In genomic region chr2:93013415-93014092, GRCm38 (mm10) we compare ENCODE assay signal across 8 mouse cellular contexts. TPM values are rescaled to one million over a fixed set of nuclear protein-coding genes. Genes with fewer than 3 reads are reported as not detected.
A peak's percentile ranks its signal among the peaks of the same experiment; 100 is the strongest.
DNase-seq lines count a peak whose midpoint lies in the region; ATAC-seq lines count a peak whose summit lies in the region.

No protein-coding gene starts in this region.

- H3K9me3 ChIP-seq in lung, embryonic 15.5 days = no peaks in the 10 kb centered on the region
- no peaks in the 10 kb centered on the region for H3K9me3 ChIP-seq in forebrain, embryonic 16.5 days (ENCODE audit: control insufficient read depth, low read length)
- H3K9me3 ChIP-seq in limb, embryonic 13.5 days = no peaks in the 10 kb centered on the region
- no peaks in the 10 kb centered on the region for H3K9me3 ChIP-seq in neural tube, embryonic 15.5 days (replicated peaks)

- H3K27ac ChIP-seq in lung, embryonic 15.5 days = peak overlapping the region; percentile 93
- H3K27ac ChIP-seq in forebrain, embryonic 16.5 days (ENCODE audit: low read length) = peak overlapping the region; percentile 17; the same call in 1 of the 2 replicates
- H3K27ac ChIP-seq in limb, embryonic 13.5 days = peak overlapping the region; percentile 90
- H3K27ac ChIP-seq in neural tube, embryonic 15.5 days (replicated peaks) = peak overlapping the region; percentile 79

- peak overlapping the region; percentile 61 for H3K4me3 ChIP-seq in lung, embryonic 15.5 days
- no peak overlapping the region for H3K4me3 ChIP-seq in forebrain, embryonic 16.5 days (replicated peaks; ENCODE audit: low read length)
- H3K4me3 ChIP-seq in limb, embryonic 13.5 days = peak overlapping the region; percentile 64
- no peak overlapping the region for H3K4me3 ChIP-seq in neural tube, embryonic 15.5 days (replicated peaks)

- no peak for DNase-seq in lung, postnatal 36 days
- DNase-seq in cerebellum, adult 11-12 months = no peak
- no peak for DNase-seq in MN1 (ENCODE audit: low spot score)
- DNase-seq in right cerebral cortex, adult 2 months (ENCODE audit: low spot score in 2 of 2) = no peak

- peaks cover 18% of the 10 kb centered on the region for H3K36me3 ChIP-seq in lung, embryonic 15.5 days
- no peaks in the 10 kb centered on the region for H3K36me3 ChIP-seq in forebrain, embryonic 16.5 days (ENCODE audit: control insufficient read depth, insufficient read depth)
- peaks cover 38% of the 10 kb centered on the region for H3K36me3 ChIP-seq in limb, embryonic 13.5 days
- H3K36me3 ChIP-seq in neural tube, embryonic 15.5 days = peaks cover 14% of the 10 kb centered on the region; the same call in 1 of the 2 replicates

- no peaks in the 10 kb centered on the region for H3K27me3 ChIP-seq in lung, embryonic 15.5 days
- H3K27me3 ChIP-seq in forebrain, embryonic 16.5 days (replicated peaks; ENCODE audit: control insufficient read depth, insufficient read depth, low read length) = no peaks in the 10 kb centered on the region
- H3K27me3 ChIP-seq in limb, embryonic 13.5 days = no peaks in the 10 kb centered on the region
- H3K27me3 ChIP-seq in neural tube, embryonic 15.5 days (replicated peaks) = no peaks in the 10 kb centered on the region

- peak overlapping the region; percentile 97 for H3K4me2 ChIP-seq in lung, embryonic 15.5 days
- H3K4me2 ChIP-seq in forebrain, embryonic 16.5 days (ENCODE audit: low read length) = no peak overlapping the region
- peak overlapping the region; percentile 92 for H3K4me2 ChIP-seq in limb, embryonic 13.5 days (replicated peaks)
- H3K4me2 ChIP-seq in neural tube, embryonic 15.5 days = peak overlapping the region; percentile 96

- 0 out of 2 replicates have a peak overlapping the region, but pooled peaks have one; percentile 66 for H3K9ac ChIP-seq in lung, embryonic 15.5 days
- no peak overlapping the region for H3K9ac ChIP-seq in forebrain, embryonic 16.5 days (replicated peaks; ENCODE audit: low read depth, low read length)
- peak overlapping the region; percentile 79 for H3K9ac ChIP-seq in limb, embryonic 13.5 days
- H3K9ac ChIP-seq in neural tube, embryonic 15.5 days (replicated peaks) = no peak overlapping the region

- H3K4me1 ChIP-seq in lung, embryonic 15.5 days = peaks cover 26% of the 10 kb centered on the region
- H3K4me1 ChIP-seq in forebrain, embryonic 16.5 days (replicated peaks; ENCODE audit: control insufficient read depth, insufficient read depth, low read length) = peaks cover 17% of the 10 kb centered on the region
- peaks cover 37% of the 10 kb centered on the region for H3K4me1 ChIP-seq in limb, embryonic 13.5 days
- peaks cover 19% of the 10 kb centered on the region for H3K4me1 ChIP-seq in neural tube, embryonic 15.5 days

- 58% methylated on average over 8 of the region's 8 CpGs for WGBS in lung, embryonic 15.5 days
- 71% methylated on average over 8 of the region's 8 CpGs for WGBS in forebrain, embryonic 16.5 days
- WGBS in limb, embryonic 13.5 days = 54% methylated on average over 8 of the region's 8 CpGs
- WGBS in neural tube, embryonic 15.5 days = 69% methylated on average over 8 of the region's 8 CpGs

- ATAC-seq in lung, embryonic 15.5 days (ENCODE audit: borderline replicate concordance, extremely low read depth, low FRiP score, low TSS enrichment) = peak; percentile 25; the same call in 1 of the 2 replicates
- ATAC-seq in forebrain, embryonic 16.5 days = no peak
- no peak; the same call in 1 of the 2 replicates for ATAC-seq in limb, embryonic 13.5 days (ENCODE audit: low FRiP score, low read depth)
- no peak; the same call in 1 of the 2 replicates for ATAC-seq in neural tube, embryonic 15.5 days (ENCODE audit: low FRiP score)

RNA-seq across cellular contexts. Expression of gene Prdm11, which starts 32.4 kb away (rescaled TPM):
- polyA plus RNA-seq in lung, embryonic 15.5 days (2015; fragmentation: Nextera tagmentation; extraction: Ambion mirVana) = 6.5 and 7.2 TPM in 2 replicates
- 1.7 and 2.4 TPM in 2 replicates for polyA plus RNA-seq in forebrain, embryonic 16.5 days (2015; fragmentation: Nextera tagmentation; extraction: Ambion mirVana)
- polyA plus RNA-seq in limb, embryonic 13.5 days (2015; fragmentation: Nextera tagmentation; extraction: Ambion mirVana) = 7.1 and 7.8 TPM in 2 replicates
- 3.2 and 3.9 TPM in 2 replicates for polyA plus RNA-seq in neural tube, embryonic 15.5 days (2015; fragmentation: Nextera tagmentation; extraction: Ambion mirVana)

Comparison
In these comparisons a context has a peak if more than half of its experiments do, and no peak if none do; other contexts are left out.
1. H3K27ac ChIP-seq: peak in every context shown above with its lines; median percentile 93 in lung, embryonic 15.5 days; 90 in limb, embryonic 13.5 days; 79 in neural tube, embryonic 15.5 days; 17 in forebrain, embryonic 16.5 days.
2. H3K4me3 ChIP-seq: peak in lung, embryonic 15.5 days (single experiment) and limb, embryonic 13.5 days (single experiment); none in forebrain, embryonic 16.5 days (single experiment) and neural tube, embryonic 15.5 days (single experiment).
3. H3K9ac ChIP-seq: peak in lung, embryonic 15.5 days (single experiment) and limb, embryonic 13.5 days (single experiment); none in forebrain, embryonic 16.5 days (single experiment) and neural tube, embryonic 15.5 days (single experiment).